Mouse (Mus musculus) liver, embryonic 11.5 days (tissue): Measurements from ENCODE around the gene Alg12. TPM values are rescaled to one million over a fixed set of nuclear protein-coding genes. Genes with fewer than 3 reads are reported as not detected.

Source experiments
- ATAC-seq: fragments of 200-750 bp; cut with Nextera tagmentation; replicated peaks from 2 replicates; pipeline ENCODE4 v1.8.0; 2017; ENCODE audit warnings: moderate number of reproducible peaks, mild to moderate bottlenecking, moderate TSS enrichment, moderate library complexity; ENCODE audit not compliant: low FRiP score
- DNase-seq: peaks from one replicate; pipeline ENCODE4 v3.0.0-alpha.2; 2017; ENCODE audit warnings: low spot score
- H3K27ac ChIP-seq: fragments of 300-500 bp; sonication (generic); 2 replicates; pipeline ENCODE4 v1.5.1; 2014; ENCODE audit warnings: mild to moderate bottlenecking, low read depth, low read length, control low read depth
- H3K27me3 ChIP-seq: fragments of 300-500 bp; sonication (generic); replicated peaks from 2 replicates; pipeline ENCODE4 v1.6.1; 2014; ENCODE audit warnings: low read length, mixed read lengths; ENCODE audit not compliant: control insufficient read depth, insufficient read depth
- H3K36me3 ChIP-seq: fragments of 300-500 bp; sonication (generic); 2 replicates; pipeline ENCODE4 v1.6.1; 2014; ENCODE audit warnings: mild to moderate bottlenecking, low read length, moderate library complexity, mixed read lengths; ENCODE audit not compliant: control insufficient read depth, insufficient read depth
- H3K4me1 ChIP-seq: fragments of 300-500 bp; sonication (generic); replicated peaks from 2 replicates; pipeline ENCODE4 v1.6.1; 2014; ENCODE audit warnings: low read length, mixed read lengths; ENCODE audit not compliant: control insufficient read depth, insufficient read depth
- H3K4me2 ChIP-seq: fragments of 300-500 bp; sonication (generic); 2 replicates; pipeline ENCODE4 v1.6.1; 2014; ENCODE audit warnings: mild to moderate bottlenecking, control low read depth, moderate library complexity
- H3K4me3 ChIP-seq: fragments of 300-500 bp; sonication (generic); 2 replicates; pipeline ENCODE4 v1.5.1; 2014; ENCODE audit warnings: low read depth, low read length, control low read depth
- H3K9ac ChIP-seq: fragments of 300-500 bp; sonication (generic); 2 replicates; pipeline ENCODE4 v1.6.1; 2014; ENCODE audit warnings: low read depth, low read length, control low read depth
- H3K9me3 ChIP-seq: fragments of 300-500 bp; sonication (generic); 2 replicates; pipeline ENCODE4 v1.6.1; 2016; ENCODE audit warnings: low read length, inconsistent platforms, mixed read lengths; ENCODE audit not compliant: control insufficient read depth
- WGBS: fragments of 180-500 bp; shearing (Covaris S2); extraction: QIAGEN DNeasy Blood & Tissue Kit; methylation state at CpG from one replicate; pipeline ENCODE4 v1.1.7; 2014; 5-methylcytosine and 5-hydroxymethylcytosine counted together
- polyA plus RNA-seq: library from polyadenylated mRNA; unstranded; fragments of >200 nt; fragmentation: Nextera tagmentation; extraction: Ambion mirVana; gene quantifications from 2 replicates; pipeline ENCODE4 v1.2.1, GENCODE M21; 2014

Gene Alg12
- polyA plus RNA-seq: 13.9 and 14.2 TPM in 2 replicates

GRCm38 (mm10) chr15:88819026-88819905 is at the start of gene Alg12, which contains the start of gene Creld2:
TSS of gene Alg12 (minus strand) at chr15:88819318.
TSS of gene Creld2 (plus strand) at chr15:88819646.
- peaks cover 24% of the 10 kb centered on the region for H3K36me3 ChIP-seq

GRCm38 (mm10) chr15:88868024-88868742 is 49.1 kb upstream of the Alg12 start:
- 77% methylated on average over 6 of the region's 6 CpGs for WGBS
- ATAC-seq: no peak

More at GRCm38 (mm10) chr15:88819026-88819905, at the start of gene Alg12, which contains the start of gene Creld2:
- Histone ChIP-seq H3K9me3 (no peaks in the 10 kb centered on the region), H3K27me3 (no peaks in the 10 kb centered on the region), H3K4me3 (peak within 1 kb of the TSS; percentile 94), H3K4me1 (no peaks in the 10 kb centered on the region), H3K4me2 (peak within 1 kb of the TSS; percentile 93), H3K9ac (peak within 1 kb of the TSS; percentile 86), H3K27ac (peak within 1 kb of the TSS; percentile 65; the same call in 1 of the 2 replicates)
- peak; percentile 99 for DNase-seq
- under 1% methylated on average over 88 of the region's 88 CpGs for WGBS
- ATAC-seq: peak; percentile 98

GRCm38 (mm10) chr15:88867368-88868023 is 48.4 kb upstream of the Alg12 start:
- peak overlapping the region; percentile 76 for H3K27ac ChIP-seq
- no peak for ATAC-seq
- H3K9ac ChIP-seq: no peak overlapping the region
- no peaks in the 10 kb centered on the region for H3K9me3 ChIP-seq
- peaks cover 13% of the 10 kb centered on the region; the same call in 1 of the 2 replicates for H3K36me3 ChIP-seq
- no peak overlapping the region for H3K4me2 ChIP-seq
- peaks cover 43% of the 10 kb centered on the region for H3K4me1 ChIP-seq
- 33% methylated on average over 5 of the region's 5 CpGs for WGBS
- H3K4me3 ChIP-seq: no peak overlapping the region
- no peaks in the 10 kb centered on the region for H3K27me3 ChIP-seq
- DNase-seq: no peak

More at GRCm38 (mm10) chr15:88868024-88868742, 49.1 kb upstream of the Alg12 start:
- Histone ChIP-seq H3K4me1 (peaks cover 43% of the 10 kb centered on the region), H3K27me3 (no peaks in the 10 kb centered on the region), H3K9ac (no peak overlapping the region), H3K4me3 (no peak overlapping the region), H3K4me2 (no peak overlapping the region), H3K27ac (peak overlapping the region; percentile 76), H3K9me3 (no peaks in the 10 kb centered on the region), H3K36me3 (peaks cover 13% of the 10 kb centered on the region; the same call in 1 of the 2 replicates)
- DNase-seq: no peak

GRCm38 (mm10) chr15:88866934-88867356 is 47.8 kb upstream of the Alg12 start:
- peaks cover 13% of the 10 kb centered on the region; the same call in 1 of the 2 replicates for H3K36me3 ChIP-seq
- no peak overlapping the region for H3K9ac ChIP-seq
- H3K27ac ChIP-seq: peak overlapping the region; percentile 76
- peaks cover 43% of the 10 kb centered on the region for H3K4me1 ChIP-seq
- ATAC-seq (no peak), DNase-seq (no peak)
- no peak overlapping the region for H3K4me2 ChIP-seq
- no peaks in the 10 kb centered on the region for H3K9me3 ChIP-seq
- no peak overlapping the region for H3K4me3 ChIP-seq
- no peaks in the 10 kb centered on the region for H3K27me3 ChIP-seq
- 52% methylated on average over 7 of the region's 7 CpGs for WGBS

GRCm38 (mm10) chr15:88865888-88866695 is 47.0 kb upstream of the Alg12 start:
- no peak overlapping the region; the same call in 1 of the 2 replicates for H3K4me2 ChIP-seq
- H3K36me3 ChIP-seq: peaks cover 13% of the 10 kb centered on the region; the same call in 1 of the 2 replicates
- peaks cover 48% of the 10 kb centered on the region for H3K4me1 ChIP-seq
- H3K27ac ChIP-seq: no peak overlapping the region
- H3K4me3 ChIP-seq: no peak overlapping the region
- ATAC-seq (no peak), DNase-seq (no peak)
- no peaks in the 10 kb centered on the region for H3K9me3 ChIP-seq
- WGBS: 72% methylated on average over 4 of the region's 4 CpGs
- no peak overlapping the region for H3K9ac ChIP-seq
- no peaks in the 10 kb centered on the region for H3K27me3 ChIP-seq

- Histone ChIP-seq H3K4me2 (peak overlapping the region; percentile 96), H3K9me3 (no peaks in the 10 kb centered on the region), H3K36me3 (peaks cover 13% of the 10 kb centered on the region; the same call in 1 of the 2 replicates), H3K4me3 (peak overlapping the region; percentile 90), H3K27ac (0 out of 2 replicates have a peak overlapping the region, but pooled peaks have one; percentile 2), H3K4me1 (peaks cover 48% of the 10 kb centered on the region), H3K9ac (no peak overlapping the region), H3K27me3 (no peaks in the 10 kb centered on the region)
- DNase-seq (no peak), ATAC-seq (no peak)
- 87% methylated on average over 14 of the region's 14 CpGs for WGBS
These were observed 45.9 kb upstream of the Alg12 start for GRCm38 (mm10) chr15:88865061-88865460.

GRCm38 (mm10) chr15:88864270-88865030 is 45.3 kb upstream of the Alg12 start:
- H3K4me1 ChIP-seq: peaks cover 48% of the 10 kb centered on the region
- ATAC-seq: peak; percentile 1; the same call in 1 of the 2 replicates
- 62% methylated on average over 22 of the region's 22 CpGs for WGBS

More at GRCm38 (mm10) chr15:88864270-88865030, 45.3 kb upstream of the Alg12 start:
- Histone ChIP-seq H3K4me2 (peak overlapping the region; percentile 96), H3K9me3 (no peaks in the 10 kb centered on the region), H3K27ac (0 out of 2 replicates have a peak overlapping the region, but pooled peaks have one; percentile 2), H3K36me3 (peaks cover 13% of the 10 kb centered on the region; the same call in 1 of the 2 replicates), H3K4me3 (peak overlapping the region; percentile 90), H3K27me3 (no peaks in the 10 kb centered on the region), H3K9ac (peak overlapping the region; percentile 88)
- peak; percentile 49 for DNase-seq
